Mouse (Mus musculus) left cerebral cortex, adult 11 months (tissue): ENCODE data around the gene Nmb.
"Not testable (repeated sequence)": the region's sequence is repeated elsewhere in the genome, so short reads cannot be mapped to it uniquely, and the experiment has no call there.

Experiments
- DNase-seq: peaks from one replicate; pipeline ENCODE4 v3.0.0; 2022; ENCODE audit warnings: low spot score

The Nmb gene

GRCm38 (mm10) chr7:80904921-80905515, at the start of gene Nmb:
Nmb (minus strand) TSS chr7:80905076.
- DNase-seq = no peak

GRCm38 (mm10) chr7:80954251-80954650, 49.4 kb upstream of the Nmb start:
- no peak for DNase-seq

- DNase-seq = no peak
Observed at GRCm38 (mm10) chr7:80952140-80952539, 47.3 kb upstream of the Nmb start.

- no peak for DNase-seq
Observed at GRCm38 (mm10) chr7:80951461-80951860, 46.6 kb upstream of the Nmb start.

- peak; percentile 92 for DNase-seq
Observed at GRCm38 (mm10) chr7:80947445-80948350, 42.8 kb upstream of the Nmb start, which contains the start of gene Sec11a. Sec11a (minus strand) TSS chr7:80947780.

- DNase-seq = no peak
Observed at GRCm38 (mm10) chr7:80939808-80940207, 34.9 kb upstream of the Nmb start.

GRCm38 (mm10) chr7:80937304-80937666, 32.4 kb upstream of the Nmb start:
- not testable (repeated sequence) for DNase-seq

- DNase-seq = not testable (repeated sequence)
Observed at GRCm38 (mm10) chr7:80936617-80937303, 31.9 kb upstream of the Nmb start.

- no peak for DNase-seq
Observed at GRCm38 (mm10) chr7:80935834-80936233, 31.0 kb upstream of the Nmb start.

GRCm38 (mm10) chr7:80932777-80933176, 27.9 kb upstream of the Nmb start:
- DNase-seq = no peak

- DNase-seq = no peak
Observed at GRCm38 (mm10) chr7:80931618-80932207, 26.8 kb upstream of the Nmb start.

GRCm38 (mm10) chr7:80923165-80923564, 18.3 kb upstream of the Nmb start:
- no peak for DNase-seq

GRCm38 (mm10) chr7:80919647-80920008, 14.8 kb upstream of the Nmb start:
- no peak for DNase-seq

GRCm38 (mm10) chr7:80918982-80919646, 14.2 kb upstream of the Nmb start:
- no peak for DNase-seq

- DNase-seq = no peak
Observed at GRCm38 (mm10) chr7:80917916-80918465, 13.1 kb upstream of the Nmb start.

- no peak for DNase-seq
Observed at GRCm38 (mm10) chr7:80912496-80912895, 7.6 kb upstream of the Nmb start.

GRCm38 (mm10) chr7:80911053-80911452, 6.2 kb upstream of the Nmb start:
- no peak for DNase-seq

GRCm38 (mm10) chr7:80903625-80904422, 1.1 kb downstream of the Nmb start:
- DNase-seq = no peak

GRCm38 (mm10) chr7:80901541-80902274, 3.2 kb downstream of the Nmb start:
- no peak for DNase-seq

- DNase-seq = peak; percentile 85
Observed at GRCm38 (mm10) chr7:80900944-80901501, 3.9 kb downstream of the Nmb start, which contains the start of gene Wdr73. Wdr73 (minus strand) TSS chr7:80901269.
